In genomic region chr7:87565300-87565699, GRCm38 (mm10) we compare ENCODE assay signal across 19 mouse cellular contexts. TPM values are rescaled to one million over a fixed set of nuclear protein-coding genes. Genes with fewer than 3 reads are reported as not detected.
DNase-seq lines count a peak whose midpoint lies in the region; ATAC-seq and TF ChIP-seq lines count a peak whose summit lies in the region.
"Had no signal": no experiment of that assay in that cellular context is flagged by ENCODE, and none has a peak within 500 bp of the region (broad histone marks: within the 10 kb centered on the region; RNA-seq: fewer than 3 reads in every experiment).

No protein-coding gene starts in this region.

- WGBS in kidney, adult 2 months, result 51% methylated on average over 1 of the region's 1 CpGs
- 36% methylated on average over 1 of the region's 1 CpGs for WGBS in kidney, embryonic 14.5 days

- TF ChIP-seq POLR2A in kidney, adult 2 months (IDR thresholded peaks at IDR 0.05; ENCODE audit: low read depth, low read length), result no peak

- H3K4me3 ChIP-seq in kidney, adult 2 months (ENCODE audit: insufficient read depth, low read depth, low read length), result no peak overlapping the region
- no peak overlapping the region for H3K4me3 ChIP-seq in kidney, embryonic 14.5 days (ENCODE audit: low read length)
- H3K4me3 ChIP-seq: erythroblast, embryonic 14.5 days; megakaryocyte, embryonic 14.5 days; midbrain, embryonic 15.5 days had no signal

- no peak for TF ChIP-seq CTCF in kidney, adult 2 months (conservative IDR thresholded peaks at IDR 0.05; ENCODE audit: insufficient read depth, insufficient read length, low read depth, low read length)

- no peaks in the 10 kb centered on the region for H3K36me3 ChIP-seq in kidney, adult 2 months (ENCODE audit: control insufficient read depth, insufficient read depth, low read length)
- H3K36me3 ChIP-seq in kidney, embryonic 14.5 days (ENCODE audit: control insufficient read depth, insufficient read depth, low read length), result no peaks in the 10 kb centered on the region
- H3K36me3 ChIP-seq: G1E; midbrain, embryonic 15.5 days had no signal

- intact Hi-C loops in gastrocnemius, postnatal 14 days (cut with DNase I; ENCODE audit: low total_unique reads), result no loop called here

- no peak overlapping the region for H3K27ac ChIP-seq in kidney, adult 2 months (ENCODE audit: insufficient read depth, low read depth, low read length)
- H3K27ac ChIP-seq in kidney, embryonic 14.5 days (ENCODE audit: low read depth, low read length), result no peak overlapping the region
- H3K27ac ChIP-seq: midbrain, embryonic 15.5 days had no signal

- no peaks in the 10 kb centered on the region for H3K27me3 ChIP-seq in kidney, adult 2 months (replicated peaks; ENCODE audit: control insufficient read depth, insufficient read depth, low read length)
- no peaks in the 10 kb centered on the region for H3K27me3 ChIP-seq in kidney, embryonic 14.5 days (ENCODE audit: control insufficient read depth, insufficient read depth, low read length)
- H3K27me3 ChIP-seq: megakaryocyte, embryonic 14.5 days; midbrain, embryonic 15.5 days had no signal

- H3K9ac ChIP-seq in kidney, embryonic 14.5 days (ENCODE audit: low read depth, low read length), result no peak overlapping the region
- H3K9ac ChIP-seq: midbrain, embryonic 15.5 days had no signal

- H3K4me2 ChIP-seq in kidney, embryonic 14.5 days (replicated peaks; ENCODE audit: low read depth, low read length), result no peak overlapping the region
- H3K4me2 ChIP-seq: midbrain, embryonic 15.5 days had no signal

- DNase-seq in gastrocnemius, postnatal 25 days, result peak; percentile 5
- no peak for DNase-seq in gastrocnemius, postnatal 14 days
- DNase-seq in kidney, adult 2 months, result peak; percentile 20
- peak; percentile 3 for DNase-seq in lung, postnatal 10 days
- no peak for DNase-seq in lung, adult 18-20 months
- peak; percentile 7 to 8 for DNase-seq in kidney, postnatal 4 days
- DNase-seq: liver had no signal

- H3K4me1 ChIP-seq in kidney, adult 2 months (ENCODE audit: control insufficient read depth, insufficient read depth, low read length), result no peaks in the 10 kb centered on the region
- H3K4me1 ChIP-seq in kidney, embryonic 14.5 days (ENCODE audit: control insufficient read depth, insufficient read depth, low read length), result no peaks in the 10 kb centered on the region
- H3K4me1 ChIP-seq: megakaryocyte, embryonic 14.5 days; midbrain, embryonic 15.5 days had no signal

- no peaks in the 10 kb centered on the region for H3K9me3 ChIP-seq in kidney, embryonic 14.5 days (ENCODE audit: control insufficient read depth, low read length)
- H3K9me3 ChIP-seq: G1E; megakaryocyte, embryonic 14.5 days; midbrain, embryonic 15.5 days had no signal

- no peak for ATAC-seq in kidney, embryonic 14.5 days (ENCODE audit: low FRiP score, low TSS enrichment)
- no peak for ATAC-seq in inflammation-experienced regulatory T-cells, adult 6 months
- ATAC-seq: CD4-positive, CD25-positive, alpha-beta regulatory T cell, adult 4 months; forebrain, embryonic 14.5 days; midbrain, embryonic 15.5 days had no signal

RNA-seq across cellular contexts. Expression of gene Grm5, which starts 18.7 kb away (rescaled TPM):
- total RNA-seq in gastrocnemius, postnatal 25 days (2021), result not detected
- under 1 TPM in 1 of 2 experiments, not detected in 1; 0.04 TPM for total RNA-seq in gastrocnemius, postnatal 14 days (2021)
- not detected in 2 replicates for polyA plus RNA-seq in kidney, adult 2 months (2012; rRNA removed)
- polyA plus RNA-seq in kidney, embryonic 14.5 days (2014; fragmentation: Nextera tagmentation; extraction: Ambion mirVana), result not detected in 2 replicates
- not detected for polyA plus RNA-seq in inflammation-experienced regulatory T-cells, adult 6 months (2017; shearing (Covaris generic))
- total RNA-seq: common myeloid progenitor, adult 5-6 weeks; hematopoietic stem cell, adult 5-6 weeks had no signal
- polyA plus RNA-seq: erythroblast, embryonic 14.5 days; G1E; gonadal fat pad, adult 2 months; urinary bladder, adult 2 months had no signal

Comparison
In these comparisons a context has a peak if more than half of its experiments do, and no peak if none do; other contexts are left out.
1. DNase-seq: peak in gastrocnemius, postnatal 25 days (single experiment), kidney, adult 2 months (single experiment), lung, postnatal 10 days (single experiment) and kidney, postnatal 4 days (2 of 2); none in gastrocnemius, postnatal 14 days (single experiment) and lung, adult 18-20 months (0 of 2).